Mouse (Mus musculus) small intestine, adult 2 months (tissue): ENCODE results near the gene Deup1.

Experiments used
- CTCF ChIP-seq: fragments of 200-500 bp; IDR thresholded peaks from 2 replicates; pipeline ENCODE4 v1.5.1; 2012; ENCODE audit warnings: low read depth, mild to moderate bottlenecking, control low read depth, inconsistent platforms, low read length, moderate library complexity, mixed read lengths; ENCODE audit not compliant: insufficient replicate concordance, insufficient read length; ENCODE audit errors: extremely low read depth
- POLR2A ChIP-seq: fragments of 200-500 bp; IDR thresholded peaks from 2 replicates; pipeline ENCODE4 v1.6.1; 2012; ENCODE audit warnings: low read depth, mild to moderate bottlenecking, control low read depth, inconsistent platforms, low read length, moderate library complexity

GRCm38 (mm10) chr9:15600156-15600858 lies 27.4 kb downstream of the Deup1 start:
- TF ChIP-seq POLR2A (no peak), CTCF (no peak)
